Mouse (Mus musculus) cortical plate, adult 2 months (tissue): ENCODE data around the gene Cdkn1c.

Experiments
- CTCF ChIP-seq: fragments of 200-500 bp; IDR thresholded peaks from 2 replicates; pipeline ENCODE4 v1.5.1; 2011; ENCODE audit warnings: mild to moderate bottlenecking, control low read depth, low read length; ENCODE audit not compliant: insufficient read depth; ENCODE audit errors: extremely low read depth
- POLR2A ChIP-seq: fragments of 200-500 bp; IDR thresholded peaks from 2 replicates; pipeline ENCODE4 v1.6.1; 2011; ENCODE audit warnings: mild to moderate bottlenecking, low read length, control low read depth; ENCODE audit not compliant: insufficient read depth; ENCODE audit errors: extremely low read depth

GRCm38 (mm10) chr7:143493616-143494126 lies 32.8 kb upstream of the Cdkn1c start:
- no peak for TF ChIP-seq CTCF
- no peak for TF ChIP-seq POLR2A
